Mouse (Mus musculus) adrenal gland, adult 10 weeks (tissue): ENCODE results near the gene Ghitm. TPM values are rescaled to one million over a fixed set of nuclear protein-coding genes. Genes with fewer than 3 reads are reported as not detected.

Source experiments
- polyA plus RNA-seq: library from polyadenylated mRNA; stranded (reverse); fragments of 350-450 nt; fragmentation: Illumina TruSeq; extraction: RNeasy Lipid Tissue Mini Kit (QIAGEN cat#74804); gene quantifications from one replicate; pipeline ENCODE4 v1.2.3, GENCODE M21; 2014; ENCODE audit warnings: low read depth, low replicate concordance

The Ghitm gene
- polyA plus RNA-seq = 1,215 TPM

GRCm38 (mm10) chr14:37135127-37135593 lies at the start of gene Ghitm:
Gene Ghitm, minus strand, starts transcription at chr14:37135272.

GRCm38 (mm10) chr14:37113922-37114321 lies 21.1 kb downstream of the Ghitm start, which contains the start of gene 2610528A11Rik:
Gene 2610528A11Rik, minus strand, starts transcription at chr14:37114022.

GRCm38 (mm10) chr14:37097956-37098530 lies 37.0 kb downstream of the Ghitm start, which contains the start of gene Cdhr1:
Gene Cdhr1, minus strand, starts transcription at chr14:37098347.

Other genes starting within 250 kb of the Ghitm start
- 64.7 TPM for gene Ccser2, start 166.5 kb downstream of the Ghitm start, polyA plus RNA-seq
- gene Rgr, start 86.3 kb downstream of the Ghitm start, polyA plus RNA-seq = not detected
- gene Lrit1, start 80.4 kb downstream of the Ghitm start, polyA plus RNA-seq = not detected
- not detected for gene Lrit2, start 67.3 kb downstream of the Ghitm start, polyA plus RNA-seq
- 0.12 TPM for gene Cdhr1, start 36.9 kb downstream of the Ghitm start, polyA plus RNA-seq
- not detected for gene 2610528A11Rik, start 21.2 kb downstream of the Ghitm start, polyA plus RNA-seq